Mouse (Mus musculus): ENCODE measurements around the gene Dmkn.

GRCm38 (mm10) chr7:30777911-30778310, 14.4 kb downstream of the Dmkn start:
- TF ChIP-seq POLR2A (IDR thresholded peaks at IDR 0.05; ENCODE audit: insufficient read depth, low read depth, low read length): no peak
- TF ChIP-seq CTCF (IDR thresholded peaks at IDR 0.05; ENCODE audit: insufficient read depth, low read depth, low read length): no peak

Data from olfactory bulb, adult 2 months (tissue).